Mouse (Mus musculus) CH12.LX (cell line): ENCODE results near the gene Tdrd6. TPM values are rescaled to one million over a fixed set of nuclear protein-coding genes. Genes with fewer than 3 reads are reported as not detected.
A peak's percentile ranks its signal among the peaks of the same experiment; 100 is the strongest.

Source experiments
- DNase-seq: peaks from one replicate; pipeline ENCODE4 v3.0.0-alpha.2; 2013; ENCODE audit errors: extremely low read depth
- H3K27ac ChIP-seq: 2 replicates; pipeline ENCODE4 v1.5.1; 2012; ENCODE audit warnings: low read depth, mild to moderate bottlenecking, control low read depth, moderate library complexity; ENCODE audit not compliant: insufficient read depth
- H3K27me3 ChIP-seq: replicated peaks from 2 replicates; pipeline ENCODE3; 2012; ENCODE audit warnings: inconsistent platforms
- H3K36me3 ChIP-seq, 2 experiments: replicated peaks in 1 of 2; 2 replicates each; pipeline versions ENCODE3 to v1.6.1; 2012; ENCODE audit warnings: inconsistent platforms in 1 of 2, low read length in 1 of 2, mild to moderate bottlenecking in 1 of 2, mixed read lengths in 1 of 2, moderate library complexity in 1 of 2; ENCODE audit not compliant: control insufficient read depth in 1 of 2, insufficient read depth in 1 of 2
- H3K4me1 ChIP-seq, 2 experiments: 2 replicates each; pipeline ENCODE4 v1.6.1; 2012; ENCODE audit warnings: inconsistent platforms in 1 of 2, moderate library complexity in 1 of 2; ENCODE audit not compliant: insufficient read depth in 2 of 2, control insufficient read depth in 1 of 2
- H3K4me2 ChIP-seq: 2 replicates; pipeline ENCODE4 v1.6.1; 2012; ENCODE audit warnings: low read depth, mild to moderate bottlenecking, control low read depth; ENCODE audit not compliant: poor library complexity, insufficient read depth, severe bottlenecking
- H3K4me3 ChIP-seq, 3 experiments: fragments of 150-350 bp in 1 of 3; sonication (generic) in 1 of 3; replicated peaks in 1 of 3; 2 replicates each; pipeline versions ENCODE3 to v1.5.1; 2011 to 2012; ENCODE audit warnings: low read depth in 2 of 3, low read length in 2 of 3, mild to moderate bottlenecking in 2 of 3, moderate library complexity in 2 of 3, control low read depth in 1 of 3, improper control_type of control experiment in 1 of 3, inconsistent platforms in 1 of 3, mixed read lengths in 1 of 3; ENCODE audit not compliant: poor library complexity in 1 of 3
- H3K79me2 ChIP-seq: replicated peaks from 2 replicates; pipeline ENCODE4 v1.6.1; 2012; ENCODE audit warnings: mild to moderate bottlenecking, moderate library complexity; ENCODE audit not compliant: control insufficient read depth, poor library complexity, insufficient read depth, severe bottlenecking; ENCODE audit errors: extremely low read depth
- H3K9ac ChIP-seq: 2 replicates; pipeline ENCODE4 v1.6.1; 2012; ENCODE audit warnings: low read depth, mild to moderate bottlenecking, control low read depth, moderate library complexity; ENCODE audit not compliant: insufficient read depth
- H3K9me3 ChIP-seq: replicated peaks from 2 replicates; pipeline ENCODE3; 2012; ENCODE audit warnings: low read length, inconsistent platforms, mixed read lengths
- CHD2 ChIP-seq: IDR thresholded peaks from 2 replicates; pipeline ENCODE4 v1.6.1; 2011; ENCODE audit warnings: low read length, improper control_type of control experiment
- CTCF ChIP-seq, 2 experiments: IDR thresholded peaks in 1 of 2; conservative IDR thresholded peaks in 1 of 2; 2 replicates each; pipeline ENCODE4 v1.5.1; 2011 to 2012; ENCODE audit warnings: low read depth in 2 of 2, low read length in 2 of 2, improper control_type of control experiment in 1 of 2, inconsistent platforms in 1 of 2, mild to moderate bottlenecking in 1 of 2, moderate library complexity in 1 of 2
- ELF1 ChIP-seq: IDR thresholded peaks from 2 replicates; pipeline ENCODE4 v1.6.1; 2014; ENCODE audit warnings: low read depth, mild to moderate bottlenecking, inconsistent platforms, low read length, improper control_type of control experiment
- EP300 ChIP-seq: IDR thresholded peaks from 2 replicates; pipeline ENCODE4 v1.6.1; 2011; ENCODE audit warnings: low read length, improper control_type of control experiment
- JUND ChIP-seq: conservative IDR thresholded peaks from 2 replicates; pipeline ENCODE4 v1.6.1; 2011; ENCODE audit warnings: low read depth, low read length, improper control_type of control experiment
- MXI1 ChIP-seq: IDR thresholded peaks from 2 replicates; pipeline ENCODE4 v1.6.1; 2011; ENCODE audit warnings: mild to moderate bottlenecking, low read depth, low read length, improper control_type of control experiment
- POLR2A ChIP-seq: IDR thresholded peaks from 2 replicates; pipeline ENCODE4 v1.6.1; 2011; ENCODE audit warnings: low read depth, mild to moderate bottlenecking, improper control_type of control experiment, low read length
- RAD21 ChIP-seq: IDR thresholded peaks from 2 replicates; pipeline ENCODE4 v1.6.1; 2011; ENCODE audit warnings: low read depth, mild to moderate bottlenecking, low read length, improper control_type of control experiment, moderate library complexity
- SIN3A ChIP-seq: IDR thresholded peaks from 2 replicates; pipeline ENCODE4 v1.6.1; 2012; ENCODE audit warnings: low read length, improper control_type of control experiment, inconsistent platforms
- SMC3 ChIP-seq: IDR thresholded peaks from 2 replicates; pipeline ENCODE4 v1.6.1; 2011; ENCODE audit warnings: low read depth, low read length, improper control_type of control experiment
- TBP ChIP-seq: conservative IDR thresholded peaks from 2 replicates; pipeline ENCODE4 v1.6.1; 2011; ENCODE audit warnings: low read depth, low read length, improper control_type of control experiment
- ZKSCAN1 ChIP-seq: IDR thresholded peaks from 2 replicates; pipeline ENCODE4 v1.6.1; 2012; ENCODE audit warnings: low read depth, inconsistent platforms, low read length, improper control_type of control experiment, borderline replicate concordance
- dilution Hi-C: fragments of 300-500 bp; cut with MboI; formaldehyde crosslinking; loops from 2 replicates; pipeline ENCODE4 v1.14.3; 2020; ENCODE audit warnings: low sequenced_read_pairs; ENCODE audit not compliant: extremely low pct_unique_long_range_greater_than_20kb, extremely low pct_ligation_motif_present
- in situ Hi-C: fragments of 300-500 bp; cut with MboI; formaldehyde crosslinking; loops from 3 replicates; pipeline ENCODE4 v1.14.3; 2019; ENCODE audit warnings: low sequenced_read_pairs, low pct_ligation_motif_present, low pct_unique_long_range_greater_than_20kb, mixed read lengths
- polyA plus RNA-seq: library from polyadenylated mRNA; unstranded; fragments of >175 nt; gene quantifications from 2 replicates; pipeline ENCODE4 v1.2.1, GENCODE M21; 2012; ENCODE audit warnings: low read depth; ENCODE audit not compliant: insufficient read length
- total RNA-seq, 2 experiments: library from RNA; depleted of rRNA; stranded (reverse); fragments of 300-350 nt in 1 of 2; fragments of >200 nt in 1 of 2; gene quantifications; 2 replicates each; pipeline ENCODE4 v1.2.3; 2012 to 2014

The Tdrd6 gene
- total and polyA plus RNA-seq, 3 experiments: not detected

GRCm38 (mm10) chr17:43611586-43611985, 18.5 kb downstream of the Tdrd6 start:
- peak; percentile 39 for DNase-seq
- Histone ChIP-seq H3K9ac (no peak overlapping the region), H3K4me1 (no peaks in the 10 kb centered on the region), H3K9me3 (peaks cover 23% of the 10 kb centered on the region), H3K79me2 (no peaks in the 10 kb centered on the region), H3K36me3 (no peaks in the 10 kb centered on the region), H3K4me2 (no peak overlapping the region), H3K27me3 (no peaks in the 10 kb centered on the region), H3K4me3 (no peak overlapping the region), H3K27ac (no peak overlapping the region)
- TF ChIP-seq EP300 (no peak), CTCF (conservative IDR thresholded peaks at IDR 0.05 in 1 of 2, IDR thresholded peaks at IDR 0.05 in 1 of 2; ENCODE audit: low read depth in 2 of 2, low read length in 2 of 2) (peak; percentile 34 to 50; a peak in 2 of 4 replicates), RAD21 (peak; percentile 33)
- in situ Hi-C loops: no loop called here
- dilution Hi-C loops: no loop called here

- peak; percentile 39 for DNase-seq
- Histone ChIP-seq H3K4me1 (no peaks in the 10 kb centered on the region), H3K27me3 (no peaks in the 10 kb centered on the region), H3K9ac (no peak overlapping the region), H3K27ac (no peak overlapping the region), H3K79me2 (no peaks in the 10 kb centered on the region), H3K36me3 (no peaks in the 10 kb centered on the region), H3K9me3 (peaks cover 24% of the 10 kb centered on the region), H3K4me3 (no peak overlapping the region), H3K4me2 (no peak overlapping the region)
- dilution Hi-C loops: no loop called here
- in situ Hi-C loops: no loop called here
- TF ChIP-seq JUND (no peak), RAD21 (peak; percentile 47), SIN3A (no peak), CTCF (conservative IDR thresholded peaks at IDR 0.05 in 1 of 2, IDR thresholded peaks at IDR 0.05 in 1 of 2; ENCODE audit: low read depth in 2 of 2, low read length in 2 of 2) (peak; percentile 54 to 63), ZKSCAN1 (no peak), SMC3 (peak; percentile 36), CHD2 (no peak)
Observed at GRCm38 (mm10) chr17:43606704-43607103, 23.4 kb downstream of the Tdrd6 start.

GRCm38 (mm10) chr17:43598706-43599105, 31.4 kb downstream of the Tdrd6 start:
- no peaks in the 10 kb centered on the region for H3K4me1 ChIP-seq
- TF ChIP-seq MXI1: no peak
- TF ChIP-seq RAD21: no peak
- TF ChIP-seq TBP: no peak
- TF ChIP-seq EP300: no peak
- TF ChIP-seq CTCF (conservative IDR thresholded peaks at IDR 0.05 in 1 of 2, IDR thresholded peaks at IDR 0.05 in 1 of 2; ENCODE audit: low read depth in 2 of 2, low read length in 2 of 2): no peak
- TF ChIP-seq SMC3: no peak
- TF ChIP-seq POLR2A: no peak
- TF ChIP-seq ELF1: no peak
- H3K4me2 ChIP-seq: no peak overlapping the region
- no peak overlapping the region for H3K4me3 ChIP-seq
- H3K27ac ChIP-seq: no peak overlapping the region
- no peaks in the 10 kb centered on the region for H3K79me2 ChIP-seq
- dilution Hi-C loops: no loop called here
- H3K9ac ChIP-seq: no peak overlapping the region
- no peaks in the 10 kb centered on the region for H3K36me3 ChIP-seq
- in situ Hi-C loops: no loop called here
- H3K9me3 ChIP-seq: peaks cover 38% of the 10 kb centered on the region
- no peaks in the 10 kb centered on the region for H3K27me3 ChIP-seq
- no peak for DNase-seq
